Mouse (Mus musculus) forebrain, embryonic 16.5 days (tissue): Measurements from ENCODE around the gene Plet1. TPM values are rescaled to one million over a fixed set of nuclear protein-coding genes. Genes with fewer than 3 reads are reported as not detected.

Experiments
- ATAC-seq: fragments of 200-750 bp; cut with Nextera tagmentation; 2 replicates; pipeline ENCODE4 v1.8.0; 2017; ENCODE audit warnings: mild to moderate bottlenecking, moderate library complexity
- H3K27ac ChIP-seq: fragments of 300-500 bp; sonication (generic); 2 replicates; pipeline ENCODE4 v1.5.1; 2014; ENCODE audit warnings: low read length, control low read depth
- H3K27me3 ChIP-seq: fragments of 300-500 bp; sonication (generic); replicated peaks from 2 replicates; pipeline ENCODE4 v1.6.1; 2014; ENCODE audit warnings: low read length; ENCODE audit not compliant: control insufficient read depth, insufficient read depth
- H3K36me3 ChIP-seq: fragments of 300-500 bp; sonication (generic); 2 replicates; pipeline ENCODE4 v1.6.1; 2014; ENCODE audit not compliant: control insufficient read depth, insufficient read depth
- H3K4me1 ChIP-seq: fragments of 300-500 bp; sonication (generic); replicated peaks from 2 replicates; pipeline ENCODE4 v1.6.1; 2014; ENCODE audit warnings: low read length; ENCODE audit not compliant: control insufficient read depth, insufficient read depth
- H3K4me2 ChIP-seq: fragments of 300-500 bp; sonication (generic); 2 replicates; pipeline ENCODE4 v1.6.1; 2014; ENCODE audit warnings: mild to moderate bottlenecking, low read length, control low read depth
- H3K4me3 ChIP-seq: fragments of 300-500 bp; sonication (generic); replicated peaks from 2 replicates; pipeline ENCODE4 v1.5.1; 2014; ENCODE audit warnings: mild to moderate bottlenecking, low read length, control low read depth
- H3K9ac ChIP-seq: fragments of 300-500 bp; sonication (generic); replicated peaks from 2 replicates; pipeline ENCODE4 v1.6.1; 2014; ENCODE audit warnings: low read depth, low read length, control low read depth
- H3K9me3 ChIP-seq: fragments of 300-500 bp; sonication (generic); 2 replicates; pipeline ENCODE4 v1.6.1; 2016; ENCODE audit warnings: low read length; ENCODE audit not compliant: control insufficient read depth
- WGBS: fragments of 180-500 bp; shearing (Covaris S2); extraction: QIAGEN DNeasy Blood & Tissue Kit; methylation state at CpG from one replicate; pipeline ENCODE4 v1.1.7; 2014; 5-methylcytosine and 5-hydroxymethylcytosine counted together
- polyA plus RNA-seq: library from polyadenylated mRNA; unstranded; fragments of >200 nt; fragmentation: Nextera tagmentation; extraction: Ambion mirVana; gene quantifications from 2 replicates; pipeline ENCODE4 v1.2.1, GENCODE M21; 2015

The Plet1 gene
- polyA plus RNA-seq, 1 experiment from 2014 or later: 0.44 TPM

DNA sequence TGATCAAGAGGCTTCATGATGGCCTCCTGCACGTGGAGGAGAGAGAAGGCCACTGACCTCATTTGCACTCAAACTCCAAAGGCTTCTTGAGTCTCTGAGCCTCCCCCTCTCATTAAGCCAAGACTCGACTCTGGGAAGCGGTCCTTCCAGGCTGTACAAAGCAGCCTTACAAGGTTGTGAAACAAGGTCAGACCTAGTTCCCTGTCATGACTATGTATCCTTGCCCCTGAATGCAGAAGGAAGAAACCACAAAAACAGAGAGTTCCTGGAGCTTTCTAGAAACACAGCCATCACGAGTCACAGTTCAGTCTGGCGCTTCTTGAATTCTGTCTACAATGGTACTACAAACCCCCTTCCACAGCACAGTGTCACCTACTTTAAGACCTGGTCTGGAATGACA is 28.2 kb downstream of the Plet1 start:
- Histone ChIP-seq H3K27ac (no peak overlapping the region), H3K4me3 (no peak overlapping the region), H3K27me3 (no peaks in the 10 kb centered on the region), H3K4me2 (no peak overlapping the region), H3K9me3 (no peaks in the 10 kb centered on the region), H3K36me3 (no peaks in the 10 kb centered on the region), H3K9ac (no peak overlapping the region), H3K4me1 (peaks cover under 1% of the 10 kb centered on the region; the same call in 1 of the 2 replicates)
- ATAC-seq: no peak
- 77% methylated on average over 5 of the region's 5 CpGs for WGBS

DNA sequence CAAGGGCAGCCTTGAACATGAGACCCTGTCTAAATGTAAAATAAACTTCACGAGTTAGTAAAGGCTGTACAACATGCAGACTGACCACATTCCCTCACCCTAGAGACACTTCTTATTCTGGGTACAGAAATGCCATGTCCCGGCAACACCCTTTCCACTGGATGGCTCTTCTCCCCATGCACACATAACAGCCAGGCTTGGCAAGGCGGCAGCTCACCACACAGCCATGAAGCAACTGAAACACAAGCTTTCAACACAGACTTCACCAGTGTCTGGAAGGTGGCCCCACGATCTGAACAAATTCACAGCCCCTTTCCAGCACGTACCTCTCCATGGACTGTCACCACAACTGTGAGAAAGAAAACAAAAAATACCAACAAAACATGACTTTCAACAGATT is 30.6 kb downstream of the Plet1 start:
- Histone ChIP-seq H3K4me2 (no peak overlapping the region), H3K27me3 (no peaks in the 10 kb centered on the region), H3K4me1 (peaks cover 6% of the 10 kb centered on the region), H3K36me3 (no peaks in the 10 kb centered on the region), H3K9ac (no peak overlapping the region), H3K9me3 (no peaks in the 10 kb centered on the region), H3K4me3 (no peak overlapping the region), H3K27ac (no peak overlapping the region)
- WGBS: 93% methylated on average over 5 of the region's 5 CpGs
- no peak for ATAC-seq

DNA sequence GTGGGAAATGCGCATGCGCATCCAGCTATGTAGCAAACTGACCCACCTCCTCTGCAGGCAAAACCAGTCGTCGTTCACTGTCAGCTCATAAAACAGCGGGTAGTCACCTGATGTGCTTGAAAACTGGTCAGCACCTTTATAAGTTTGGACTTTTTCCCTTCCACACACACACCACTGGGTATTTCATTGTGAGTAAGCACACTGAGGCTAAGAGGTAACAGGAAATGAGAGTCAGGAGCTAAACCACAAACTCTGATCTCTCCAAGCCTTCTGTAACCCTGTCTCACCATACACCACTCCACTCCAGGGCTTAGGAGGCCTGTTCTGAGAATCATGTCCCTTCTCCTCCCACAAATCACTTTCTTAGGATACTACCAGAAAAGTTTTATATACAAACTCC is 31.3 kb downstream of the Plet1 start:
- no peak for ATAC-seq
- Histone ChIP-seq H3K27me3 (no peaks in the 10 kb centered on the region), H3K4me1 (peaks cover 6% of the 10 kb centered on the region), H3K9me3 (no peaks in the 10 kb centered on the region), H3K36me3 (no peaks in the 10 kb centered on the region), H3K4me2 (no peak overlapping the region), H3K27ac (no peak overlapping the region), H3K9ac (no peak overlapping the region), H3K4me3 (no peak overlapping the region)
- WGBS: 87% methylated on average over 5 of the region's 5 CpGs

DNA sequence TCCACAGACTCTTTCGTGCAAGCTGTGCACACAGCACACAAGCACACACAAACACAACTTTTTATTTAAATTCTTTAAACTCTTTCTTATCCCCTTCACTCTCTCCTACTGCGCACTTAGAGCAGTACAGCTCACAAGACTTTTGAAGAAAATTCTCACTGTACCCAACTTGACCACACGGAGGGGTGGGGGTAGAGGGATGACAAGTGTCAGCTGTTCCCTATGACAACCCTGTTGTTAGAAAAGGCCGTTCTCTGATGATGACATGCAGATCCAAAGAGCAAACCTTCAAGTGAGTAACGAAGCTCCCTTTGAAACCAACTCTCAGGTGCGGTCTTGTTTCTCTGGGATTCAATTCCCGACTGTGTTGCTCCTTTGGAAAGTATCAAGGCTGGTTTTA is 33.5 kb downstream of the Plet1 start:
- Histone ChIP-seq H3K4me3 (peak overlapping the region; percentile 75), H3K4me1 (peaks cover 6% of the 10 kb centered on the region), H3K27me3 (no peaks in the 10 kb centered on the region), H3K4me2 (peak overlapping the region; percentile 54), H3K36me3 (no peaks in the 10 kb centered on the region), H3K9me3 (no peaks in the 10 kb centered on the region), H3K27ac (no peak overlapping the region), H3K9ac (peak overlapping the region; percentile 74)
- ATAC-seq: no peak; the same call in 1 of the 2 replicates
- 43% methylated on average over 7 of the region's 7 CpGs for WGBS

DNA sequence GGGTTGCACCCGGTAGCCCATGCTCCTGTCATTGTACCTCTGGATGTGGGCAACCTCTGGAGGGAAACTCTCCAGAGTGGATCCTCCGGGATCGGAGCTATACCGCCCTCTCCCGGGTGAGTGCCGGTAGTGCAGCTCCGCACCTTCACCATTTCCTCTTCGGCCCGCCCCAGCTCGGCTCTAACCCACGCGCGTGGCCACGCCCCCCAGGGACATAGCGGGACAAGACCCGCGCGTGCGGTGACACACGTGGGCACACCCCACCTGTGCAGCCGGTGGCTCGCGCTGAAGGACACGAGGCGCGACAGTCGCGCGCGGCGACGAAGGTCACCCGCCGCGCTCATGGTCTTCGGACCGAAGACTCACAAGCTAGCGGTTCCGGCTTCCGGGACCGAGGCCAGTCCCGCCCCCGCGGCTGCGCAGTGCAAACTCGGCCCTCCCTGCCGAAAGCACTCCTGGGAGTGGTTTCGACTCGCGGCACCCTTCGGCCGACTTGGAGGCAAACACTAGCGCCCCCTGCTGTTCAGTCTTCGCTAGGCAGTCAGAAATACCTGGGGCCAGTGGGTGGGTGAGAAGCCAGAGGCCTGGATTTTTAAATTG is 34.1 kb downstream of the Plet1 start, which contains the start of gene Pts:
Gene Pts, minus strand, starts transcription at position 432 of the 600 bp plus-strand sequence.
- no peaks in the 10 kb centered on the region for H3K9me3 ChIP-seq
- H3K4me3 ChIP-seq: peak within 1 kb of the TSS; percentile 75
- peak within 1 kb of the TSS; percentile 69 for H3K27ac ChIP-seq
- peak within 1 kb of the TSS; percentile 54 for H3K4me2 ChIP-seq
- peak within 1 kb of the TSS; percentile 74 for H3K9ac ChIP-seq
- ATAC-seq: peak; percentile 99
- H3K27me3 ChIP-seq: no peaks in the 10 kb centered on the region
- WGBS: under 1% methylated on average over 50 of the region's 54 CpGs
- H3K36me3 ChIP-seq: no peaks in the 10 kb centered on the region
- H3K4me1 ChIP-seq: peaks cover 6% of the 10 kb centered on the region

DNA sequence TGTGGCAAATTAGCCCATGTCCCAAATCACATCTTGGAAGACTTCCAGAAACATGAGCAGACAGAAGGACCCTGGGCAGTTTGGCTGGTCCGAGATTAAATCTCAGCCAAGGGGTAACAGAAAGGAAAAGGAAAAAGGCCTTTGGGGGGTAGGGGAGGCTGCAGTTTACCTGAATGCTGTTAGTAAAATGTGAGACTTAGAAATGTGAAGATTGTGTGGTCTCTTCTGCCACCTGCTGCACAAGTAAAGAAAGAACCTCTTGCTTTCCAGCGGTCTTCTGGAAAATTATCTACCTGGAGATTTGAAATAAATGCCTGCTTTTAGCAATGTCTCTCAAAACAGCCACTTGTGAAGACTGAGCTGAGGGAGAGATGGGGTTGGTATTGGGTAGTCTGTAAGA is 36.6 kb downstream of the Plet1 start:
- ATAC-seq: no peak
- H3K27ac ChIP-seq: no peak overlapping the region
- peaks cover 6% of the 10 kb centered on the region for H3K4me1 ChIP-seq
- no peak overlapping the region for H3K9ac ChIP-seq
- 25% methylated on average over 2 of the region's 2 CpGs for WGBS
- H3K27me3 ChIP-seq: no peaks in the 10 kb centered on the region
- no peak overlapping the region for H3K4me2 ChIP-seq
- no peaks in the 10 kb centered on the region for H3K36me3 ChIP-seq
- no peaks in the 10 kb centered on the region for H3K9me3 ChIP-seq
- H3K4me3 ChIP-seq: no peak overlapping the region

DNA sequence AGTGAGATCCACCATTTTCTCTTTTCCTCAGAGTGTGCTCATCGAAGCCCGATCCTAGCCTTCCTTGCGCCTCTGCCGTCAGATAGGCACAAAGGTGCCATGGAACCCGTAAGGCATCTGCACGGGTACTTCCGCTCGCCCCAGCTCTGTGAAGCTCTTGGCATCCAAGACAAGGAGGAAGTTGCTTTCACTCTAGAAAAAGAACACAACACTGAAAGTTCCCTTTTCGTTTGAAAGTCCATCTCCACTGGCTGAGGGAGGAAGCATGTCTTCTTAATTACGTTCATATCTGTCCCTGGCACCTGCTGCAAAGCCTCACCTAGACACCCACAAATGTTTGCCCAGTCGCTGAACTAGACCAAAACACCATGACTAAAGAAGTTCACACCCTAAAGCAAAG is 39.0 kb downstream of the Plet1 start:
- Histone ChIP-seq H3K4me2 (no peak overlapping the region), H3K9ac (no peak overlapping the region), H3K36me3 (no peaks in the 10 kb centered on the region), H3K4me3 (no peak overlapping the region), H3K27ac (no peak overlapping the region), H3K4me1 (no peaks in the 10 kb centered on the region), H3K27me3 (no peaks in the 10 kb centered on the region), H3K9me3 (no peaks in the 10 kb centered on the region)
- no peak for ATAC-seq
- WGBS: 85% methylated on average over 11 of the region's 11 CpGs

DNA sequence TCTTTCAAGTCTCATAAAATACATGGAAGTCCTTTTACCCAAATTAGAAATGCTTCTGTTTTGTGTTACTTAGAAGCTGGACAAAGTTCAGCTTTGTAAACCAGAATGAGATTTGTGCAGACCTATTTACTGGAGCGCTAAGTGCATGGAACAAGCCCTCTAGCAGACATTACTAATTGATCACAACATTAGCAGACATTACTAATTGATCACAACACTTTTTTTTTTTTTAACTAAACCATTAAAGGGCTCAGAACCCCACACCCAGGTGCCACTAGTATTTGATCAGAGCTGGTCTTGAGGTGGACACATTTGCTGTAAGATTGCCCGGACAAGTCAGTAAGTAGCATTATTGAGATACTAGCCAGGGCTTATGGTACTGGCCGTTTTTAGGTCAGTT is 39.5 kb downstream of the Plet1 start:
- Histone ChIP-seq H3K4me3 (no peak overlapping the region), H3K4me1 (no peaks in the 10 kb centered on the region), H3K27me3 (no peaks in the 10 kb centered on the region), H3K9me3 (no peaks in the 10 kb centered on the region), H3K4me2 (no peak overlapping the region), H3K27ac (no peak overlapping the region), H3K9ac (no peak overlapping the region), H3K36me3 (no peaks in the 10 kb centered on the region)
- 75% methylated on average over 3 of the region's 3 CpGs for WGBS
- ATAC-seq: no peak

DNA sequence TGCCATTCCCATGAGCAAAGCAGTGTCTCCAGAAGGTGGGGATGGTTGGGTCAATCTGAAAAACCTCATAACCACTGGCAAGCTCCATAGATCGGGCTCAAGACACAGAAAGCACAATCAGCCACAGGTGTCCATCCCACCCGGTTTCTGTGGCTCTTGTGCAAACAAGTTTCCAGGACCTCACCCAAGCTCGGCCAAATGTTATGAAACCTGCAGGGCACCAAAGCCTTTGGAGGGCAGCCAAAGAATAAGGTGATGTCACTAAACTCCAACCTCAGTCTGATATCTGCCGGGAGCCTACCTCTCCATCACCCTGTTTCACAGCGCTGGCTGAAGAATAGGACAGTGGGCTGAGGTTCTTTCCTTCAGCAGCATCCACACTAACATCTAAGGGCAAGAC is 41.6 kb downstream of the Plet1 start:
- WGBS: 80% methylated on average over 5 of the region's 5 CpGs
- no peak for ATAC-seq

More for the DNA sequence above, 41.6 kb downstream of the Plet1 start:
- H3K27me3 ChIP-seq: no peaks in the 10 kb centered on the region
- no peak overlapping the region for H3K4me2 ChIP-seq
- H3K4me3 ChIP-seq: no peak overlapping the region
- H3K9me3 ChIP-seq: no peaks in the 10 kb centered on the region
- H3K4me1 ChIP-seq: peaks cover 4% of the 10 kb centered on the region; the same call in 1 of the 2 replicates
- H3K27ac ChIP-seq: no peak overlapping the region
- H3K36me3 ChIP-seq: no peaks in the 10 kb centered on the region
- H3K9ac ChIP-seq: no peak overlapping the region
